Mouse (Mus musculus) activated CD4-positive, CD25-positive, alpha-beta regulatory T cell (primary cell): Measurements from ENCODE around the gene Fndc8. TPM values are rescaled to one million over a fixed set of nuclear protein-coding genes. Genes with fewer than 3 reads are reported as not detected.

Source experiments
- polyA plus RNA-seq, 2 experiments: library from polyadenylated mRNA; unstranded; fragments of 100-300 nt; shearing (Covaris generic); gene quantifications; one replicate each; pipeline ENCODE4 v1.2.1; 2017

The Fndc8 gene
- polyA plus RNA-seq: under 1 TPM in 1 of 2 experiments, not detected in 1; 0.26 TPM

DNA sequence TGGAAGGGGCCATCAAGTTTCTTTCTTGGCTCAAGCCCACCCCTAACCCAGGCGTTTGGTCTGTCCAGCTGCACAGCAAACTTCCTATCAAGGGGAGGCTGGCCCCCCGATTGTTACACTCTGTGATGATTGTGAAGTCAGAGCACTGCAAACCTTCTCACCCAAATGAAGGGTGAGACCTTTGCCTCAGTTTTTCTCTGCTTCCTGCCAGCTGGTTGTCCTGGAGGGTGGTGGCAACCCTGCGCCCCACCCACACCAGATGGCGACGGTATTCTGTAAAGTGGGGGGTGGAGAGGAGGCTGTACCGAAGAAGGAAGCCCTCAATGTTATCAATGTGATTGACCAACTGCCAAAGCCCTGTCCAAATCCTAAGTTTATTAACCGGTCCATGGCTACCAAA, at the start of gene Fndc8:
Fndc8 (plus strand) TSS at position 189 of the 400 bp plus-strand sequence.

DNA sequence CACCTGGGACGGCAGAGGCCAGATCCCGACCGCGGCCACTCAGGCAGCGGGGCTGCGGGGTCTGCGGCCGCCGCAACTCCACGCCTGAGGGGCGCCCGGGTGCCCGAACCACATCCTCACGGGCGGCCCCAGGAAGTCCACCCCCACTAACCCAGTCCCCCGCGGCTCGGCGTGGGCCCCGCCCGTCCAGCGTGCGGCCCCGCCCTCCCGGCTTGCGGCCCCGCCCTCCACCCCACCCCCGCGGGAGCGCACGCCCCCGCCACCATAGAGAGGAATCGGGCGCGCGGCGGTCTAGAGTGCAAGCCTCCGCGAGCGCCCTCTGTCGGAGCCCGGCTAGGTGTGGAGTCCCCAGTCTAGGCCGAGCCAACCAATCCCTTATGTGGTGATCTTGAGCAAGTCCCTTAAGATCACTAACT, 20.9 kb upstream of the Fndc8 start, which contains the start of gene Rffl:
Rffl (minus strand) TSS at position 180 of the 416 bp plus-strand sequence.

DNA sequence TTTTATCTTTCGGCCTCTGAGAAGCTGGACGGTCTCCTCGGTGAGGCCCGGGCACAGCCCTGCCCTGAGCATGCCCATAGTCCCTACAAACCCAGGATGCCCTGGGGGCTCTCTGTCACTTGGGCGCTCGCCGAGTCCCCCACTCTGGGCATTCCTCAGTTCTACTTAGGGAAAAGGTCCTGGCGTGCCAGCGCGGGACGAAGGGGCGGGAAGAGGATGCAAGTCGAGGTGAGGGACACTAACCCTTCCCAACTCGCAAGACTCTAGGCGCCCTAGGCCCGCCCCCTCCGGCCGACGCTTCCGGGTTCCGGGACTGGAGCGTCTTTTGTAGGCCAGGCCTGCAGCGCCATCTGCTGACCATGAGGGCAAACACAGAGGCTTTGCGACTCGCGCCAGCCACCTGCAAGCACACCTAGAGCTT, 1.6 kb upstream of the Fndc8 start, which contains the start of gene Rad51d:
Rad51d (minus strand) TSS at position 273 of the 421 bp plus-strand sequence.

DNA sequence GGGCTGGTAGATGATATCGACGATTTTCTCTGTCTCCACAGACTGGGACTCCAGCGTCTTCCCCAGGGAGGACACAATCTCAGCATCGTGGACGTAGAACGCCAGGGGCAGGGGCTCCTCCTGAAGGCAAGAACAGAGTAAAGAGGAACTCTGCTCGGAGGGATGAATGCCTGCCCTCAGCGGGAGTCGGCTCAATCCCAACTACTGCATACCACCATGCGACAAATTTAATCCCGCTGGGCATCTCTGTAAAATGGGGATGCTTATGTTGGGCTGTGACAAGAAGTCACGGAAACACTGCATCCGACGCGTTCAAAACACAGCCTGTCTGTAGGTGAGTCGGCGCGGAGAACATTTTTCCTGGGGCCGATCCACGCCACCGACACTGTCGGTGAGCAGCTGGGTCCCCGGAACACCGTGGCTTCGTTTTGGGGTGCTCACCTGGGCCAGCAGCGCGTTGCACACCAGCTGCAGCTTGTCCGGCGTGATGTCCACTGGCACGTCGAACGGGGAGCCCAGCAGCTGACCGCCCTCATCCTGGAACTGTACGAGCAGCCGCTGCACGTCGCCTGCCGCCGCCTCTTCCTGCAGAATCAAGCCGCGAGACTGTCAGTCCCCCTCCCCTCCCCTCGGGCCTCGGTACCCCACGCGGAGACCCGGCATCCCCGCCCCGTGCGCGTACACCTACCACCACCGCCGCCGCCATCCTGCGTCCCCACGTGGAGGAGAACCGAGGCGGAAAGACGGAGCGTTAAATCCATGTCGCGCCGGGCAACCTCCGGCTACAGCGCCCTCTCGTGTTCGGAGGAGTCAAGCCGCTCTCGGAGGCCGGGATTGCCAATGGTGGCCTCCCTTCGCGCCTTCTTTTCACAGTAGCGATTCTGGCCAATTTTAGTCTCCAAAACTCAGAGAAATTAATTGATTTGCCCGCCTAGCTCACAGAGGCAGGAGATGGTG, 16.0 kb downstream of the Fndc8 start, which contains the start of gene Nle1:
Nle1 (minus strand) TSS at position 761 of the 957 bp plus-strand sequence.

DNA sequence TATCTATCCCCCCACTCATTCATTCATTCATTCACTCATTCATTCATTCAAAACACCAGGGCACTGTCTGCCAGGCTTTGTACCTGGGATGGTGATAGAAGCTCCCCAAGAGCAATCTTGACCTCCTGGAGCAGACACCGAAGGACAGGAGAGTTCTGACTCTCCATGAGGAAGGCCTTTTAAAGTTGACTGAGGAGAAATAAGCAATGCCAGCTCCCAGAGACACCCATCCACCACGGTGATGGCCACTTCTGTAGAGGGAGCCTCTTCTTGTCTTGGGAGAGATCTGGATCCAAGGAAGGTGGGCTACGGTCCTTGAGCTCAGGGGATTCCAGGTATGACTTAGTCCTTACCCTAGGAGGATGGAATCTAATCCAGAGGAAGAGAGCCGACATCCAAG, 18.3 kb downstream of the Fndc8 start, which contains the start of gene Unc45b:
Unc45b (plus strand) TSS at position 301 of the 400 bp plus-strand sequence.

Other genes starting within 250 kb of the Fndc8 start
- gene Cct6b, start 127.8 kb upstream of the Fndc8 start, polyA plus RNA-seq: 1 to 10 TPM in 1 of 2 experiments, under 1 TPM in 1; 0.25 to 1.8 TPM
- 10 to 100 TPM; 27.4 to 30.4 TPM for gene Zfp830, start 127.8 kb upstream of the Fndc8 start, polyA plus RNA-seq
- 10 to 100 TPM; 28.6 to 32.2 TPM for gene Lig3, start 111.0 kb upstream of the Fndc8 start, polyA plus RNA-seq
- gene Rffl, start 20.9 kb upstream of the Fndc8 start, polyA plus RNA-seq: 10 to 100 TPM; 13.0 to 15.8 TPM
- gene Rad51d, start 1.5 kb upstream of the Fndc8 start, polyA plus RNA-seq: 10 to 100 TPM; 30.1 to 32.6 TPM
- 10 to 100 TPM; 23.2 to 33.4 TPM for gene Nle1, start 16.3 kb downstream of the Fndc8 start, polyA plus RNA-seq
- gene Unc45b, start 18.4 kb downstream of the Fndc8 start, polyA plus RNA-seq: under 1 TPM in 1 of 2 experiments, not detected in 1; 0.23 TPM
- 10 to 100 TPM; 28.1 to 34.1 TPM for gene Slfn5, start 59.2 kb downstream of the Fndc8 start, polyA plus RNA-seq
- gene Slfn9, start 99.7 kb downstream of the Fndc8 start, polyA plus RNA-seq: 10 to 100 TPM in 1 of 2 experiments, 1 to 10 TPM in 1; 7.4 to 18.8 TPM
- 100 to 1,000 TPM in 1 of 2 experiments, 10 to 100 TPM in 1; 66.2 to 118 TPM for gene Slfn8, start 128.7 kb downstream of the Fndc8 start, polyA plus RNA-seq
- 1,000 to 10,000 TPM in 1 of 2 experiments, 100 to 1,000 TPM in 1; 613 to 1,021 TPM for gene Slfn2, start 173.0 kb downstream of the Fndc8 start, polyA plus RNA-seq
- gene Slfn1, start 224.7 kb downstream of the Fndc8 start, polyA plus RNA-seq: 100 to 1,000 TPM; 249 to 553 TPM